Mouse (Mus musculus) olfactory bulb, adult 2 months (tissue): ENCODE data around the gene Gm4027.
"Not testable (repeated sequence)": the region's sequence is repeated elsewhere in the genome, so short reads cannot be mapped to it uniquely, and the experiment has no call there.

Experiments used
- CTCF ChIP-seq: fragments of 200-500 bp; IDR thresholded peaks from 2 replicates; pipeline ENCODE4 v1.5.1; 2012; ENCODE audit warnings: low read depth, mild to moderate bottlenecking, low read length, moderate library complexity; ENCODE audit not compliant: insufficient read depth
- POLR2A ChIP-seq: fragments of 200-500 bp; IDR thresholded peaks from 2 replicates; pipeline ENCODE4 v1.6.1; 2012; ENCODE audit warnings: mild to moderate bottlenecking, low read depth, low read length, moderate library complexity; ENCODE audit not compliant: insufficient read depth

DNA sequence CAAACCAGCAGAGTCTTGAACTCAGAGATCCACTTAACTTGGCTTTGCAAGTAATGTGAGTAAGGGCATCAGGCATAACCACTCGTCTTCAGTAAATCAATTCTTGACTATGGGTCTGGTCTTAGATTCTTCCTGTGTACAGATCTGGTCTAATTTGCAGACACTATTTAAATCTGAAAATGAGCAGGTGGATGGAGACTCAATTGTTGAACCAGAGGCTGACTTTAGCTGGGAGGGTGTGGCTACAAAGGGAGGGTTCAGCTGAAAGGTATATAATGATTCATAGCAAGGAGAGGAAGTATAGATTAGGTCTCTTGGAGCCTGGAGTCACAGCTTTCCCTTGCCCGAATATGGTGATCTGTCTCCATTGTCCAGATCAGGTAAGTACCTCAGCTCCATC lies 16.3 kb upstream of the Gm4027 start, which contains the start of gene Oog1:
- TF ChIP-seq CTCF, POLR2A: not testable (repeated sequence)
